Mouse (Mus musculus) right cerebral cortex, postnatal 14 days (tissue): Measurements from ENCODE around the gene Steap1.

Source experiments
- DNase-seq: peaks from one replicate; pipeline ENCODE4 v3.0.0; 2022

The Steap1 gene

GRCm38 (mm10) chr5:5748866-5749682 lies at the start of gene Steap1:
Steap1 (minus strand) TSS chr5:5749326.
- peak; percentile 89 for DNase-seq

DNA sequence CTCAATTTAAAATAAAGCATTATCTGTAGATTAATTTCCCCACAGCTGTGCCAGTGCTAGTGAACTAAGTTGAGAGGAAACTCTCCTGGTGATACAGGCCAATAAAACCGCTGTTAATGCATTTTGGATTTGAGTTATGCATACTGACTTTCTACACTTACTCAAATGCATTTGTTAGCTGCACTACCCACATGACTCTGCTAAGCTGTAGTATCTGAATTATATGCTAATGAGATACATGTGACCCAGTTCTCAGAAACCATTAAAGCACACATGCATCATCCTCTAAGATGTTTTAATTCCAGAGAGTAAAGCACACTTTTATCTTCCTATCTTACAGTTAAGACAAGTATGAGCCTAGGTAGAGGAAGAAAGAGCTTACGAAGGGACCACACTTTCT lies 38.0 kb upstream of the Steap1 start:
- DNase-seq = no peak

DNA sequence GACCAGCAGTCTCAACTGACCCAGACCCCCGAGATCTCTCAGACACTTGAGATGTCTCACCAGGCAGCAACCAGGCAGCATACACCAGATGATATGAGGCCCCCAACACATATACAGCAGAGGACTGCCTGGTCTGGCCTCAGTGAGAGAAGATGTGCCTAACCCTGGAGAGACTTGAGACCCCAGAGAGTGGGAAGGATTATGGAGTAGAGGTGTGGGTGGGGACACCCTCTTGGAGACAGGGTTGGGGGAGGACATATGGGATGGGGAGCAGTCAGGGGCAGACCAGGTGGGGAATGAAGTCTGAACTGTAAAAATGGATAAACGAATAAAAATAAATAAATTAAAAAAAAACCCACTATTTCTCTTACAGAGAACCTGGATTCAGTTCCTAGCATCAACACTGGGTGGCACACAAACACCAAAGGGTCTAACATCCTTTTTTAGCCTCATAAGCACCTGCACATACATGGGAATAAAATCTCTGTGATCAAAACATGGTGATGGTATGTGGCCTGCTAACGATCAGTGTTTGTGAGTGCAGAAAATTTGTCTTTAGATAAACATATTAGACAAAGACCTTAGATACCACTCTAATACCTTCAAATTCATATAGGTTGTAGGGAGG lies 7.4 kb upstream of the Steap1 start:
- DNase-seq = peak; percentile 58

DNA sequence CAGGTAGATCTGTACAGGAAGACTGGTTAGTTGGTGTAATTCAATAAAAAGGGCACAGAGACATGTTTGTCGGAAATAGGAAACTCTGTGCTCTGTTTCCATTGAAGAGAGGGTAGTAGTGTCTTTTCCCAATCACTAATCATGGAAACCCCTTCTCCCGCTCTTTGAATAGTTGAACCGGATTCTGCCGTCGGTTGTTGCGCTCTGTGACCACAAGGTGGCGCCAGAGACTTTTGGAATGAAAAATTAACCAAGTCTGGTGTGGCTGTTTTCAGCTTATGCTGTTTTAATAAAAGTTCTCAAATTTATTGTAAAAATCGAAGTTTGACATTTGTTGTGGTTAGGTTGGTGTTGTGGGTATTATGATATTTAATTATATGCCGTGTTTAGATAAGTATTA lies 5.9 kb upstream of the Steap1 start:
- peak; percentile 66 for DNase-seq

GRCm38 (mm10) chr5:5749772-5750222 lies 671 bp upstream of the Steap1 start:
- peak; percentile 21 for DNase-seq

DNA sequence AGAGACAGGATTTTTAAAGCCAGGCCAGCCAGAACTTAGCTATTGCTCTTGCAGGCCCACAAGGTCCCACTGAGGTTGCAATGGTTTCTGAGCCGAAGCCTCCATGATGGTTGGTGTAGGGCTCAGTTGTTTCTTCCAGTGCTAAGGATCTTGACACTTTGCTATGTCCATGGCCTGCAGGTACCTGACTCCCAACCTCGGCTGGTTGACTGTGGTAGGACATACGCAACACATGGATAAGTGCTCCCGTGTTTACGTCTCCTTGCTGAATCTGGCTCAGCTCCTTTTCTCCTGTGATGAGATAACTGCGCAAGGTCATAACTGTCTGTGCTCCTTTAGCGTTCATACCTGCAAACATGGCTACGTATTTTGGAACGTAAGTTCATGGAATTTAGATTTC lies 14.7 kb downstream of the Steap1 start:
- DNase-seq = no peak

DNA sequence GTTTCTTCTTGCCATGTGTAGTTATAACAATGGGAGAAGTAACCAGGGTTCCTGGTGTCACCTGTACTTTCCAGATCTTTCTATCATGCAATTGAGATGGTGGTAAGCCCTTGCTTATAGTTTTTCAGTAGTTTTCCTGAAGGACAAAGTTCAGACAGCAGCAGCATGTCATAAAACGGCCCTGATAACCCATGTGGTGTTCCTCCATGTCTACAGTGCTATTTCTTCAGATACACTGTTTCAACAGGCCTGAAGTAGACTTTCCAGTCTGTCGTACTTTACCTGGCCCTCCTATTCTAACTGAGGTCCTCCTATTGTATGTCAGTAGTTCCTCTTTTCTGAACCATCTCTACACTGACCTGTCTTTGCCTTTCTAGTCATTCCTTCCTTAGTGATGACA lies 16.3 kb downstream of the Steap1 start:
- DNase-seq = no peak

DNA sequence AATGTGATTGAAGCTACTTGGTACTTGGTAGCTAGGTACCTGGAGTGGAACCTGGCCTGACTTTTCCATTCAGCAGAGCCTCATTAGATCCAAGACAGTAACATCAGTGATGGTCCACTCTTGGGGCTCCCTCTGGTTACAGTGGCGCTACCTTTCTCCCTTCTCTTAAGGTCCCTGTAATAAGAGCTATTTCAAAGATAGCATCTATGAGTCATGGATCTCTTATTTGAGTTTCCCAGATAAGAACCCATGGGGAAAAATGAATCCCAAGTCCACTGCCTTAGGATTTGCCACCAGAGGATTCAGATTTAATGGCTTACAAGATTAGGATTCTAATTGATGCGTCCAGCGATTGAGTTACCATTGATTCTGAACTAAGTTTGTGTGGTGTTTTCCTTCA lies 16.9 kb downstream of the Steap1 start:
- DNase-seq = no peak

- DNase-seq = no peak
Observed at GRCm38 (mm10) chr5:5729904-5730303, 19.2 kb downstream of the Steap1 start.

DNA sequence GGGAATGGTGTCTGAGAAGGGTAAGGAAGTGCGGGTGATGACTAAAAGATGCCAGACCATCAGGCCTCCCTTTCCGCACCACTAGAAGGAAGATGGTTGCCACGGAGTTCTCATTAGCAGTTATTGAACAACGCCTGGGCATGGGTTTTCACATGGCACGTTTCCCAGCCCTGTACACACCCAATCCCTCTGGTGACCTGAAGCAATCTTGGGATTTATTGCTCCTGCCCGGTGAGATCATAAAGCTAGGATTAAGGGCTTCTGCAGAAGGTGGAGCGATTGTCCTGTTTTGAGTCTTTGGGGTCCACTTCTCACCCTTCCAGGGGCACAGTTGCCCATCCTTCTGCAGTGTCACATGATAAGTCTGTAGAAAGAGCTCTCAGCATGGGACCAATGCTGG lies 26.9 kb downstream of the Steap1 start:
- no peak for DNase-seq

DNA sequence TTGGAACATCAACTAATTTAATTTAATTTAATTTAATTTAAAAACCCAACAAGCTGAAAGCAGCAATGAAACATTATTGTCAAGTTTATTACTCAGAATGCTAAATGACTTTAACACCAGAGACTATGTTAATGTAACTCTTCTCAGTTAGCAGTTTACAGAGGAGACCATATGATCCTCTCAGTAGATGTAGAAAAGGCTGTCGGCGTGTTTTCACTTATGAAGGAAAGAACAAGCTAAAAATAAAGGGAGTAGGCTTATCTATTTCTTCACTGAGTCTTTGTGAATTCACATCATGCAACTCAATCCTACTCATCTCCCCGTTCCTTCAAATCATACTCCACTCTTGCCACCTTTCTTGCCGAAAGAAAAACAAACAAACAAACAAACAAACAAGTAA lies 38.1 kb downstream of the Steap1 start:
- DNase-seq = no peak

DNA sequence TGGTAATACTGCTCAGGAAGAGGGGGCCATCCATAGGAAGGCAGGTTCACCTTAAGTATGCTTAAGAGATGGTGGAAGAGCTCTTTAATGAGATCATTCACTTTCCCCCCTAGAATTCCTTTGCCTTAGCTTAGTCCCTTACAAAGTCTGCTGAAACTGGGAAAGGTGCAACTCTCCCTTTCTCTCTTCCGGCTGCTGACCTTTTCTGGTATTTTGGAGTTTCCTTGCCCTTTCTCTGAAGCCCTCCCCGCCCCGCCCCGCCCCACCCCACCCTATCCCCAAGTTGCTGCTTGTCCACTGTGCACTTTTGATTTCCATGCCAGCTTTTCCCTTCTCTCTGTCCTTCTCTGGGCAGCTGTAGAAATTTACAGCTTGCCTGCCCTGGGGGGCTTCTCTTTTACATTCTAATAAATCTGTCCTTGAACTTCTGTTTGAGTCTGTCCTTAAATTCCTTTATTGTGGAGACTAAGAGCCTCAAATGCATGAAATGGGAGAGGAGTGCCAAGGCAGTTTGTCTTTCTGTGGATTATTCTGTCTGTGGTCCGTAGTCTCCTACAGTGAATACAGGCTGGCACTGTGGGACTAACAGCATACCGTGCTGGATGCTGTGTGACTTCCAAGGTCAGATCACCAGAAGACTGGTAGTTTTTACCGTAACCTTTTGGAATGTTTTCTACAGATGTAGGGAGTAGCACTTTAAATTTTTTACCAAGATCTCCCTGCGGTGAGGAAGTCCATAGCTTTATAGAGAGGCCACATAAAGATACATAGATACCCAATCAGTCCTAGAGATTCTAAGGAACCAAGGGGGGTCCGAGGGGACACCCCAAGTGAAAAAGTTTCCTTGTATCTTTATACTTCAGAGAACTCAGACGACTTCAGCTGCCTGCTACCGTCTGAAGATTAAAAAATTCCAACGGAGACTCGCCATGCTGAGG lies 41.5 kb downstream of the Steap1 start:
- DNase-seq = no peak

DNA sequence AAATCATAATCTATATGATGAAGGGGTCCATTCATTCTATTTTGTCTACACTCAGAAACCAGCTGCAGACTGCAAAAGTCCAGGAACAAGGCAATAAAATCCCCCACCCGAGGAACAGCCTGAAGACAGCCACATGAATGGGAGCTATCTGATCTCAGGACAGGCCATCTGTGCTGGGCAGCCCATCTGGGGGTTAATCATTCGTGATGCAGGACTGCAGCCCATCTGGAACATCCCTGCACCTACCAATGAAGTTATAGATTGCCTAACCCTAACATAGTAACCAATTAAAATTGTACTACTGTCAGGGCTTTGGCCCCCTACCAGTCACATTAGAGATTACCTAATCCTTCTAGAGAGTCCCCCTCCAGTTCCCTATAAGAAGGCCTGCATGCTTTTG lies 44.1 kb downstream of the Steap1 start:
- DNase-seq = no peak

GRCm38 (mm10) chr5:5700386-5700785 lies 48.7 kb downstream of the Steap1 start:
- no peak for DNase-seq

GRCm38 (mm10) chr5:5698830-5699229 lies 50.3 kb downstream of the Steap1 start:
- DNase-seq = no peak

GRCm38 (mm10) chr5:5695401-5695942 lies 53.7 kb downstream of the Steap1 start:
- DNase-seq = no peak

DNA sequence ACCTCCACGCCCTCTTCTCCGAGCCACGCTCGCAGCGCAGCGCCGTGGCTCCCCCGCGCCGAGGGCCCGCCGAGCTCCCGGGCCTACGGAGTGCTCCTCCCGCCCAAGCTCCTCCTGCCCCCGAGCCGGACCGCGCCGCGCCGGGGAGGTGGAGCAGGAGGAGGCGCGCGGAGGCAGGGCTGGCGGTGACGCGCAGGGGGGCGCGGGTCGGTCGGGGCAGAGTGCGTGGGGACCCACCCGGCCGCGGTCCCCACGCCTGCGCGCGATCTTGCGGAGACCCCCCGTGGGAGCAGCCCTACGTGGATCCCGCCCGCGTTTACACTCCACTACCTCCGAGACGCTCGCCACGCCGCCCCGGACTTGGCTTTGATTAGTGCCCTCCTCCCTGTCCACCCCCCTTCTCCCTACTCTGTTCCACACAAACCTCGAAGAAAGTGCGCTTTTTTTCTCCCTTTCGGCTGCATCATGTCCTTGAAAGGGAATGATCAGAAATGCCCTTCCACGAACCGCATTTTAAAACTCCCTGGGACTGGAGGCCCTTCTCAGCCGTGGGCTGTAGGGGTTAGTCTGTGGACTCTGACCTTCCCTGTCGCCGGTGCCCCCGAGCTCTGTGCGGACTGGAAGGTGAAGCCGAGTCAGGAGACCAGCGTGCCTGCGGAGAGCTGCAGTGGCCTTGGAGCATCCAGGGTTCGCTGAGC lies 55.0 kb downstream of the Steap1 start, which contains the start of gene Steap2:
Steap2 (minus strand) TSS at position 623 of the 698 bp plus-strand sequence.
- DNase-seq = peak; percentile 31

DNA sequence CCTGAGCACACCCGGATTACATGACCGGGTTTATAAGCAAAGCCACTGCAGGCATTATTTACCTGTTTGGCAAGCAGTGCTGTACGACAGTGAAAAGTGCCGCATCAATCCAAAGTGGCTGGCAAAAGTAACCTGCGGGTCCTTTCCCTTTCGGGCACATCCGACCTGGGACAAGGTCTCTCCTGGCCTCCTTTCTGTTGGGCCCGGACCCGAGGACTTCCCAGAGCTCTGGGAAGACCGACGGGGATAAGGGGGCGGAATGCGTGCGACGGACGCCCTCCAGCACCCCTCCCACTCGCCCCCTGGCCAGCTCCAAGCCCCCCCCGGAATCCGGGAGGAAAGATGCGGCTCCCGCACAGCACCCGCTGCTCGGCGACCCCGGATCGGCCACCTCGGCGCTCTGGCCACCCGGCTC lies 55.6 kb downstream of the Steap1 start:
- DNase-seq = no peak

DNA sequence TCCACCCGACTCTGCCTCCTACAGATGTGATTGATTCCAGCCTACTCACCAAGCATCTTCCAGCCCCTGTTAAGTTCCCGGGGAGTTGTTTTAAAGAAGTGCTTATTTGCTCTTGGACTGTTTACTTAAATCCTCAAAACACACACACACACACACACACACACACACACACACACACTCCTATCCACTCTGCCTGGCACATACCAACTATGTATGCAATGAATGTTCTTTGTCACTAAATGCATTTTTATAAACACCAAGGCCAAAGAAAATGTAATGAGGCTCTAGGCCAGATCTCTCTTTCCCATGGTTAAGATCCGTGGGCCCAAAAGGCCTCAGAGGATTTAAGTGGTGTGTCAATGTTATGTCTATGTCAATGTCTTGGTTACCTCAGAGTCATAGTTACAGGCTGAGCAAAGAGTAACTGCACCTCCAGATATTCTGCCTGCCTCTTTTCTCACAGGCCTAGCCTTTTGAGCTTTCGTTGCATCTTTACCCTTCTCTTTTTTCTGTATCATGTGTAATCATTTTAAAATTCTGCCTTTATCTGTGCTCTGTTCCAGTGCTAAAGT lies 56.9 kb downstream of the Steap1 start:
- no peak for DNase-seq

DNA sequence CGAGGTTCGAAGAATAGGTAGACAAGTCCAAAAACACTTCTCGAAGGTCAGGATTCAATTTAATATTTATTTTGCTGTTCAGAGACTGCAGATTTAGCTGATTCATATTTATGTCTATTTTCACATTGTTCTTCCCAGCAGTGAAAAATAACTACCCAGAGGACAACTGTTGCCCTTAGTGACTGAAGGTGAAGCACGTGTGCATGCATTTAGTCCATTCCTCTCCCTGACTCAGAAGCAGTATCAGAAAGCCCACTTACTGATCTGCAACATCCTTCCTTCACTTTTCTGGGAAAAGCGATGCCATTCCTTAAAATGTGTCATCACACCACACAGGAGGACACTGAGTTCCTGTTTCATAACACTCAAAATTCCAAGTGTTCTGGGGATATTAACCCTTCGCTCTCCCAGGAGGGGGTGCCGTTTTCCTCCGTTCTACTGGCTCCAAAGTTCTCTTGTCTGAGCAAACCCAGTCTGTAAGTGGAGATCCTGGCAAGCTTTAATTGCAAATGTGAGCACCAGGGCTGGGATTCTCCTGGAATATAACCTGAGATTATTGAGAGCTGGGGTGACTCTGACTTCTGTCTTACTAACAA lies 60.1 kb downstream of the Steap1 start:
- no peak for DNase-seq

DNA sequence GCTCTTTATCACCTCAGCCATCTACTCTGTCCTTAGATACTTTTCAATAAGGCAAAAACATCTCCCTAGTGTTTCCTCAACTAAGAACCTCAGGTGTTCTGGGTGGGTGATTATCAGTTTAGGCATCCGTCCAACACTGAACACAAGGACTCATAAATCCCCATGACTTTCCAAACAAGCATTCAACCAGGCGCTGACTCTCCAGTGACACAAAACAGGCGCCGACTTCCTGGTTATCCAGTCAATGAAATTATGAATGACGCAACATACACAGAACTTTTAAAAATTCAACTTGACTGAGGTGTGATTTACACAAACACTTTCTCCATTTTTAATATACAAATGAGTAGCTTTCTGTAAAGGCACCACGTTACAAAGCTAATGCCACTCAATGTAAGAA lies 60.9 kb downstream of the Steap1 start:
- no peak for DNase-seq

DNA sequence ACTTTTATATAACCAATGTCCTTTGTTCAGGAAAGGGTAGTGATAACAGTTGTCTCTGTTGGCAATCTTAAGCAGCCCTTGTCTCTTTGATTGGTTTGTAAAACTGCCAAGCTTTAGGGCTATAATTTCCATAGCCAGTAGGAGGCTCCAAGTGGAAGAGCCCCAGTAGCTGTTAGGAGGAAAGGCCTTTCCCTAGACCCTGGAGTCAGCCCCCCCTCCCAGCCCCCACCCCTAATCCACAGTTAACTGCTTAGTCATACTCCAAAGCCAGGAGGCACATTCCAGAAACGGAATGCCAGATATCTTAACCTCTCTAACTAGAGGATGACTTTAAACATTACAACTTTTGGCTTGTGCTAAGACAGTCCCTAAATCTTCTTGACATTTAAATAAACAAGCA lies 62.2 kb downstream of the Steap1 start:
- no peak for DNase-seq
